Mouse (Mus musculus) embryonic fibroblast, embryonic 13.5 days (primary cell): ENCODE data around the gene Rps6ka5.

Experiments
- CTCF ChIP-seq: IDR thresholded peaks from 2 replicates; pipeline ENCODE4 v1.5.1; 2011; ENCODE audit warnings: mild to moderate bottlenecking, control low read depth, low read length, moderate library complexity, borderline replicate concordance; ENCODE audit not compliant: insufficient read depth
- POLR2A ChIP-seq: IDR thresholded peaks from 2 replicates; pipeline ENCODE4 v1.6.1; 2011; ENCODE audit warnings: low read depth, mild to moderate bottlenecking, control low read depth, low read length, moderate library complexity

- TF ChIP-seq CTCF (no peak), POLR2A (no peak)
Measured at GRCm38 (mm10) chr12:100534028-100534427, 192.8 kb downstream of the Rps6ka5 start.
